Mouse (Mus musculus): ENCODE results near the gene Gm10772. TPM values are rescaled to one million over a fixed set of nuclear protein-coding genes. Genes with fewer than 3 reads are reported as not detected.
"Not testable (repeated sequence)": the region's sequence is repeated elsewhere in the genome, so short reads cannot be mapped to it uniquely, and the experiment has no call there.

Gm10772 gene
- polyA plus RNA-seq (2014; fragmentation: Nextera tagmentation; extraction: Ambion mirVana) = not detected in 2 replicates

- H3K9ac ChIP-seq (ENCODE audit: low read length); H3K4me3 ChIP-seq (ENCODE audit: control insufficient read depth in 1 of 2, insufficient read depth in 1 of 2, low read depth in 1 of 2, low read length in 2 of 2); H3K9me3 ChIP-seq (ENCODE audit: control insufficient read depth, low read length); H3K27ac ChIP-seq (replicated peaks in 1 of 2; ENCODE audit: control insufficient read depth in 1 of 2, insufficient read depth in 1 of 2, low read depth in 2 of 2, low read length in 2 of 2); H3K4me1 ChIP-seq (ENCODE audit: control insufficient read depth in 2 of 2, insufficient read depth in 2 of 2, low read length in 2 of 2); H3K36me3 ChIP-seq (ENCODE audit: control insufficient read depth, insufficient read depth, low read length); H3K4me2 ChIP-seq (ENCODE audit: low read length); ATAC-seq (ENCODE audit: insufficient number of reproducible peaks, insufficient read depth, low FRiP score, low read depth); H3K27me3 ChIP-seq (ENCODE audit: control insufficient read depth, insufficient read depth, low read length): not testable (repeated sequence)
- WGBS = no CpG with 5 or more reads among the region's 3 CpGs
Measured at GRCm38 (mm10) chr13:66227473-66227872, at the start of gene Gm10772. Gene Gm10772, minus strand, starts transcription at chr13:66227573.

GRCm38 (mm10) chr13:66263914-66264313 lies 36.5 kb upstream of the Gm10772 start:
- H3K27me3 ChIP-seq (ENCODE audit: control insufficient read depth, insufficient read depth, low read length); H3K9ac ChIP-seq (ENCODE audit: low read length); H3K4me3 ChIP-seq (ENCODE audit: control insufficient read depth in 1 of 2, insufficient read depth in 1 of 2, low read depth in 1 of 2, low read length in 2 of 2); H3K4me2 ChIP-seq (ENCODE audit: low read length); H3K9me3 ChIP-seq (ENCODE audit: control insufficient read depth, low read length); H3K4me1 ChIP-seq (ENCODE audit: control insufficient read depth in 2 of 2, insufficient read depth in 2 of 2, low read length in 2 of 2); H3K36me3 ChIP-seq (ENCODE audit: control insufficient read depth, insufficient read depth, low read length); ATAC-seq (ENCODE audit: insufficient number of reproducible peaks, insufficient read depth, low FRiP score, low read depth); H3K27ac ChIP-seq (replicated peaks in 1 of 2; ENCODE audit: control insufficient read depth in 1 of 2, insufficient read depth in 1 of 2, low read depth in 2 of 2, low read length in 2 of 2): not testable (repeated sequence)
- WGBS = no CpG with 5 or more reads among the region's 1 CpGs

DNA sequence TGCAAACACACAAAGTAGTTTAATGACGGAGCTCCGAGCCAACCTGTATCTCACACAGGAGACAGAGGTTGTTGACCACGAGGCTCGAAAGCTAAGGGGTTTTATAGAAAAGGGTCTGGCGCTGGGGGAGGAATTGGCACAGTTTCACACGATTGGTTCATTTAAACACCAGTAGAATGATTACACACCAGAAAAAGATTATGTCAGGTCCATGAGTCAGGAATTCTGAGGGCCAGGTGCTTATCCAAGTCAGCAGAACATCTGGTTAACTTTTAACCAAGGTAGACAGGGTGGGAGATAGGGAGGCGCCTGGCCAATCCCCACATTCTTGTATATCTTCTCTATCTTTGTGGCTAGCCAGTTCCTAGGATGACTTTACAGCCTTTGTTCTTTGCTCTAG lies 35.8 kb upstream of the Gm10772 start:
- H3K9ac ChIP-seq (ENCODE audit: low read length); H3K4me2 ChIP-seq (ENCODE audit: low read length); H3K36me3 ChIP-seq (ENCODE audit: control insufficient read depth, insufficient read depth, low read length); H3K27me3 ChIP-seq (ENCODE audit: control insufficient read depth, insufficient read depth, low read length); H3K4me1 ChIP-seq (ENCODE audit: control insufficient read depth in 2 of 2, insufficient read depth in 2 of 2, low read length in 2 of 2); H3K27ac ChIP-seq (replicated peaks in 1 of 2; ENCODE audit: control insufficient read depth in 1 of 2, insufficient read depth in 1 of 2, low read depth in 2 of 2, low read length in 2 of 2); H3K9me3 ChIP-seq (ENCODE audit: control insufficient read depth, low read length); H3K4me3 ChIP-seq (ENCODE audit: control insufficient read depth in 1 of 2, insufficient read depth in 1 of 2, low read depth in 1 of 2, low read length in 2 of 2); ATAC-seq (ENCODE audit: insufficient number of reproducible peaks, insufficient read depth, low FRiP score, low read depth): not testable (repeated sequence)
- WGBS = 73% methylated on average over 3 of the region's 7 CpGs

DNA sequence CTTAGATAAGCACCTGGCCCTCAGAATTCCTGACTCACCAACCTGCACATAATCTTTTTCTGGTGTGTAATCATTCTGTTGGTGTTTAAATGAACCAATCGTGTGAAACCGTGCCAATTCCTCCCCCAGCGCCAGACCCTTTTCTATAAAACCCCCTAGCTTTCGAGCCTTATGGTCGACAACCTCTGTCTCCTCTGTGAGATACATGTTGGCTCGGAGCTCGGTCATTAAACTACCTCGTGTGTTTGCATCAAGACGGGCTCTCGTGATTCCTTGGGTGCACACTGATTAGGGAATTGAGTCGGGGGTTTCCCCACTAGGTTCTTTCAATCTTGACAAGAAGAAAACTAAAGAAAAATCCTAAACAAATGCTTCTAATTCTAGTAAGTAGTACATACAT lies 13.0 kb downstream of the Gm10772 start:
- H3K4me3 ChIP-seq (ENCODE audit: control insufficient read depth in 1 of 2, insufficient read depth in 1 of 2, low read depth in 1 of 2, low read length in 2 of 2) = no peak overlapping the region
- no peak overlapping the region for H3K4me2 ChIP-seq (ENCODE audit: low read length)
- no peak overlapping the region for H3K27ac ChIP-seq (replicated peaks in 1 of 2; ENCODE audit: control insufficient read depth in 1 of 2, insufficient read depth in 1 of 2, low read depth in 2 of 2, low read length in 2 of 2)
- no peaks in the 10 kb centered on the region for H3K9me3 ChIP-seq (ENCODE audit: control insufficient read depth, low read length)
- no peak overlapping the region for H3K9ac ChIP-seq (ENCODE audit: low read length)
- H3K4me1 ChIP-seq (ENCODE audit: control insufficient read depth in 2 of 2, insufficient read depth in 2 of 2, low read length in 2 of 2) = no peaks in the 10 kb centered on the region
- no peaks in the 10 kb centered on the region for H3K36me3 ChIP-seq (ENCODE audit: control insufficient read depth, insufficient read depth, low read length)
- ATAC-seq (ENCODE audit: insufficient number of reproducible peaks, insufficient read depth, low FRiP score, low read depth) = no peak
- H3K27me3 ChIP-seq (ENCODE audit: control insufficient read depth, insufficient read depth, low read length) = no peaks in the 10 kb centered on the region
- no CpG with 5 or more reads among the region's 11 CpGs for WGBS

- not testable (repeated sequence) for ATAC-seq (ENCODE audit: insufficient number of reproducible peaks, insufficient read depth, low FRiP score, low read depth); H3K27me3 ChIP-seq (ENCODE audit: control insufficient read depth, insufficient read depth, low read length); H3K27ac ChIP-seq (replicated peaks in 1 of 2; ENCODE audit: control insufficient read depth in 1 of 2, insufficient read depth in 1 of 2, low read depth in 2 of 2, low read length in 2 of 2); H3K4me2 ChIP-seq (ENCODE audit: low read length); H3K4me1 ChIP-seq (ENCODE audit: control insufficient read depth in 2 of 2, insufficient read depth in 2 of 2, low read length in 2 of 2); H3K9ac ChIP-seq (ENCODE audit: low read length); H3K36me3 ChIP-seq (ENCODE audit: control insufficient read depth, insufficient read depth, low read length); H3K9me3 ChIP-seq (ENCODE audit: control insufficient read depth, low read length); H3K4me3 ChIP-seq (ENCODE audit: control insufficient read depth in 1 of 2, insufficient read depth in 1 of 2, low read depth in 1 of 2, low read length in 2 of 2)
- no CpG with 5 or more reads among the region's 1 CpGs for WGBS
Measured at GRCm38 (mm10) chr13:66213811-66214210, 13.6 kb downstream of the Gm10772 start.

DNA sequence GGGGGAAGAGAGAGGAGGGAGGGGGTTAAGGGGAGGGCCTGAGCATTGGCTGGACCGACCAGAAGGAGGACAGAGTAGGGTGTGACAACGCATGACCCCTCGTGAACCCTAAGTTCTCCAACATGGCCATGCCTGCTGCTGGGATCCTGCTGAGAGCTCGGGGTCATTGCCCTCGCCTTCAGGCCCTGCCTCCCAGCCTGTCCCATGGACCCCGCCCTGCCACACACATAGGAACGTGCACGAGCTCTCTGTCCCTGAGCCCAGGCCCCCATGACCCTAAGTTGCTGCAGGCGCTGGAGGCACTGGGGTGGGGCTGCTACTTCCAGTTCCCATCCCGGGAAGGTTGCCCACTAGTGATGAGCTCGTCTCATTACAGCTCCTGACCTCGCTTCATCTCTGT lies 48.2 kb downstream of the Gm10772 start:
- not testable (repeated sequence) for H3K9me3 ChIP-seq (ENCODE audit: control insufficient read depth, low read length); H3K27ac ChIP-seq (replicated peaks in 1 of 2; ENCODE audit: control insufficient read depth in 1 of 2, insufficient read depth in 1 of 2, low read depth in 2 of 2, low read length in 2 of 2); H3K9ac ChIP-seq (ENCODE audit: low read length); H3K4me1 ChIP-seq (ENCODE audit: control insufficient read depth in 2 of 2, insufficient read depth in 2 of 2, low read length in 2 of 2); H3K4me3 ChIP-seq (ENCODE audit: control insufficient read depth in 1 of 2, insufficient read depth in 1 of 2, low read depth in 1 of 2, low read length in 2 of 2); ATAC-seq (ENCODE audit: insufficient number of reproducible peaks, insufficient read depth, low FRiP score, low read depth); H3K27me3 ChIP-seq (ENCODE audit: control insufficient read depth, insufficient read depth, low read length); H3K4me2 ChIP-seq (ENCODE audit: low read length); H3K36me3 ChIP-seq (ENCODE audit: control insufficient read depth, insufficient read depth, low read length)
- 72% methylated on average over 5 of the region's 12 CpGs for WGBS

Other genes with a start within 250 kb of the Gm10772 start
- gene Gm10324, start 108.0 kb downstream of the Gm10772 start, polyA plus RNA-seq (2014; fragmentation: Nextera tagmentation; extraction: Ambion mirVana) = not detected in 2 replicates
- not detected in 2 replicates for gene 2410141K09Rik, start 213.5 kb upstream of the Gm10772 start, polyA plus RNA-seq (2014; fragmentation: Nextera tagmentation; extraction: Ambion mirVana)